Mouse (Mus musculus) liver, adult (tissue): Measurements from ENCODE around the gene Rapgef2.

ENCODE experiments used
- GATA4 ChIP-seq: IDR thresholded peaks from 2 replicates; pipeline ENCODE4 v1.6.1; 2014; ENCODE audit warnings: mild to moderate bottlenecking, low read length; ENCODE audit not compliant: insufficient replicate concordance

Gene Rapgef2

GRCm38 (mm10) chr3:79286376-79287107 lies at the start of gene Rapgef2:
TSS of gene Rapgef2 (minus strand) at chr3:79286517.
- no peak for TF ChIP-seq GATA4

GRCm38 (mm10) chr3:79333643-79334200 lies 47.4 kb upstream of the Rapgef2 start:
- TF ChIP-seq GATA4: no peak

GRCm38 (mm10) chr3:79333051-79333450 lies 46.7 kb upstream of the Rapgef2 start:
- TF ChIP-seq GATA4: no peak

GRCm38 (mm10) chr3:79329691-79330315 lies 43.5 kb upstream of the Rapgef2 start:
- TF ChIP-seq GATA4: no peak

- no peak for TF ChIP-seq GATA4
Measured at GRCm38 (mm10) chr3:79324697-79325526, 38.6 kb upstream of the Rapgef2 start.

GRCm38 (mm10) chr3:79314006-79314698 lies 27.8 kb upstream of the Rapgef2 start:
- TF ChIP-seq GATA4: no peak

- TF ChIP-seq GATA4: no peak
Measured at GRCm38 (mm10) chr3:79311895-79312294, 25.6 kb upstream of the Rapgef2 start.

GRCm38 (mm10) chr3:79310184-79310583 lies 23.9 kb upstream of the Rapgef2 start:
- TF ChIP-seq GATA4: no peak

- no peak for TF ChIP-seq GATA4
Measured at GRCm38 (mm10) chr3:79308605-79309004, 22.3 kb upstream of the Rapgef2 start.

GRCm38 (mm10) chr3:79299401-79299800 lies 13.1 kb upstream of the Rapgef2 start:
- no peak for TF ChIP-seq GATA4

GRCm38 (mm10) chr3:79297281-79297680 lies 11.0 kb upstream of the Rapgef2 start:
- no peak for TF ChIP-seq GATA4

- TF ChIP-seq GATA4: no peak
Measured at GRCm38 (mm10) chr3:79296586-79296985, 10.3 kb upstream of the Rapgef2 start.

- TF ChIP-seq GATA4: no peak
Measured at GRCm38 (mm10) chr3:79296049-79296448, 9.7 kb upstream of the Rapgef2 start.

- TF ChIP-seq GATA4: no peak
Measured at GRCm38 (mm10) chr3:79294701-79295100, 8.4 kb upstream of the Rapgef2 start.

- TF ChIP-seq GATA4: no peak
Measured at GRCm38 (mm10) chr3:79293023-79293422, 6.7 kb upstream of the Rapgef2 start.

GRCm38 (mm10) chr3:79289050-79289449 lies 2.7 kb upstream of the Rapgef2 start:
- no peak for TF ChIP-seq GATA4
